In genomic region chr14:110724026-110724576, GRCm38 (mm10) we compare ENCODE assay signal across 23 mouse cellular contexts. TPM values are rescaled to one million over a fixed set of nuclear protein-coding genes. Genes with fewer than 3 reads are reported as not detected.
DNase-seq lines count a peak whose midpoint lies in the region; ATAC-seq lines count a peak whose summit lies in the region.
"Had no signal": no experiment of that assay in that cellular context is flagged by ENCODE, and none has a peak within 500 bp of the region (broad histone marks: within the 10 kb centered on the region; RNA-seq: fewer than 3 reads in every experiment).

No protein-coding gene starts in this region.

- no peak overlapping the region for H3K4me2 ChIP-seq in forebrain, embryonic 14.5 days (ENCODE audit: low read length)
- no peak overlapping the region for H3K4me2 ChIP-seq in forebrain, embryonic 11.5 days (ENCODE audit: low read depth, low read length, severe bottlenecking)
- no peak overlapping the region for H3K4me2 ChIP-seq in neural tube, embryonic 11.5 days (ENCODE audit: low read depth)
- H3K4me2 ChIP-seq in neural tube, embryonic 15.5 days = no peak overlapping the region
- no peak overlapping the region for H3K4me2 ChIP-seq in kidney, embryonic 15.5 days
- H3K4me2 ChIP-seq: limb, embryonic 15.5 days; lung, embryonic 15.5 days; midbrain, embryonic 12.5 days had no signal

- no peak for ATAC-seq in forebrain, embryonic 14.5 days
- ATAC-seq in forebrain, embryonic 11.5 days (replicated peaks; ENCODE audit: low FRiP score) = no peak
- ATAC-seq in neural tube, embryonic 11.5 days (ENCODE audit: insufficient read depth, low FRiP score, low TSS enrichment) = peak; percentile 49; the same call in 1 of the 2 replicates
- ATAC-seq in neural tube, embryonic 15.5 days (ENCODE audit: low FRiP score) = no peak
- ATAC-seq in kidney, embryonic 15.5 days (replicated peaks; ENCODE audit: low FRiP score) = no peak
- ATAC-seq: CD4-positive, CD25-positive, alpha-beta regulatory T cell, adult 4 months; hindbrain, embryonic 16.5 days; intestine, embryonic 16.5 days had no signal

- no peaks in the 10 kb centered on the region for H3K4me1 ChIP-seq in forebrain, embryonic 14.5 days (ENCODE audit: control insufficient read depth, insufficient read depth, low read length)
- no peaks in the 10 kb centered on the region for H3K4me1 ChIP-seq in forebrain, embryonic 11.5 days (replicated peaks; ENCODE audit: control insufficient read depth, insufficient read depth, low read length)
- H3K4me1 ChIP-seq in neural tube, embryonic 11.5 days (ENCODE audit: control insufficient read depth, insufficient read depth, low read length) = no peaks in the 10 kb centered on the region
- no peaks in the 10 kb centered on the region; the same call in 1 of the 2 replicates for H3K4me1 ChIP-seq in neural tube, embryonic 15.5 days
- no peaks in the 10 kb centered on the region for H3K4me1 ChIP-seq in kidney, embryonic 15.5 days
- H3K4me1 ChIP-seq: limb, embryonic 15.5 days; lung, embryonic 15.5 days had no signal

- H3K9me3 ChIP-seq in forebrain, embryonic 14.5 days (replicated peaks; ENCODE audit: control insufficient read depth, low read length) = no peaks in the 10 kb centered on the region
- no peaks in the 10 kb centered on the region for H3K9me3 ChIP-seq in forebrain, embryonic 11.5 days (ENCODE audit: control insufficient read depth, low read length)
- no peaks in the 10 kb centered on the region for H3K9me3 ChIP-seq in neural tube, embryonic 11.5 days (ENCODE audit: control insufficient read depth, low read length)
- H3K9me3 ChIP-seq in neural tube, embryonic 15.5 days (replicated peaks) = no peaks in the 10 kb centered on the region
- H3K9me3 ChIP-seq in kidney, embryonic 15.5 days (replicated peaks) = no peaks in the 10 kb centered on the region
- H3K9me3 ChIP-seq: forebrain, embryonic 10.5 days; limb, embryonic 15.5 days; lung, embryonic 15.5 days; midbrain, embryonic 12.5 days had no signal

- no peaks in the 10 kb centered on the region for H3K36me3 ChIP-seq in forebrain, embryonic 14.5 days (ENCODE audit: control insufficient read depth, insufficient read depth, low read length)
- H3K36me3 ChIP-seq in forebrain, embryonic 11.5 days (ENCODE audit: control insufficient read depth, insufficient read depth, low read length) = no peaks in the 10 kb centered on the region
- no peaks in the 10 kb centered on the region for H3K36me3 ChIP-seq in neural tube, embryonic 11.5 days (ENCODE audit: control insufficient read depth, insufficient read depth, low read length)
- H3K36me3 ChIP-seq in neural tube, embryonic 15.5 days = no peaks in the 10 kb centered on the region
- H3K36me3 ChIP-seq in kidney, embryonic 15.5 days = no peaks in the 10 kb centered on the region
- H3K36me3 ChIP-seq: forebrain, embryonic 10.5 days; limb, embryonic 15.5 days; lung, embryonic 15.5 days; midbrain, embryonic 12.5 days had no signal

- peak; percentile 11 for DNase-seq in forebrain, embryonic 14.5 days (ENCODE audit: low spot score)
- DNase-seq in forebrain, embryonic 11.5 days (ENCODE audit: low spot score) = no peak
- DNase-seq in neural tube, embryonic 11.5 days (ENCODE audit: low spot score) = peak; percentile 31
- DNase-seq in hindlimb bud, embryonic 11.5 days (ENCODE audit: extremely low spot score, low read depth, low spot score) = peak; percentile 53
- DNase-seq in urinary bladder, postnatal 25 days (ENCODE audit: low spot score) = no peak
- DNase-seq: adrenal gland, postnatal 14 days; cerebellum, adult 9-10 months; gastrocnemius, adult 2 months; heart, postnatal 4 days; kidney, postnatal 4 days; layer of hippocampus, adult 9-11 months; thymus, adult 18-20 months; thymus, postnatal 36 days had no signal

- H3K27me3 ChIP-seq in forebrain, embryonic 14.5 days (replicated peaks; ENCODE audit: control insufficient read depth, insufficient read depth, low read length) = no peaks in the 10 kb centered on the region
- no peaks in the 10 kb centered on the region for H3K27me3 ChIP-seq in forebrain, embryonic 11.5 days (ENCODE audit: control insufficient read depth, insufficient read depth, low read length)
- H3K27me3 ChIP-seq in neural tube, embryonic 11.5 days (ENCODE audit: control insufficient read depth, insufficient read depth, low read length) = no peaks in the 10 kb centered on the region
- H3K27me3 ChIP-seq in neural tube, embryonic 15.5 days (replicated peaks) = no peaks in the 10 kb centered on the region
- H3K27me3 ChIP-seq in kidney, embryonic 15.5 days = no peaks in the 10 kb centered on the region
- H3K27me3 ChIP-seq: limb, embryonic 15.5 days; lung, embryonic 15.5 days; midbrain, embryonic 12.5 days had no signal

- H3K9ac ChIP-seq in forebrain, embryonic 14.5 days (ENCODE audit: low read length) = no peak overlapping the region
- H3K9ac ChIP-seq in forebrain, embryonic 11.5 days (ENCODE audit: low read length) = no peak overlapping the region
- H3K9ac ChIP-seq in neural tube, embryonic 11.5 days (ENCODE audit: low read length) = no peak overlapping the region
- H3K9ac ChIP-seq in neural tube, embryonic 15.5 days (replicated peaks) = no peak overlapping the region
- no peak overlapping the region for H3K9ac ChIP-seq in kidney, embryonic 15.5 days
- H3K9ac ChIP-seq: limb, embryonic 15.5 days; liver, embryonic 14.5 days; lung, embryonic 15.5 days; midbrain, embryonic 12.5 days had no signal

- WGBS in forebrain, embryonic 14.5 days = 11% methylated on average over 2 of the region's 2 CpGs
- WGBS in forebrain, embryonic 11.5 days = 21% methylated on average over 2 of the region's 2 CpGs
- WGBS in neural tube, embryonic 11.5 days = 3% methylated on average over 2 of the region's 2 CpGs
- WGBS in neural tube, embryonic 15.5 days = 4% methylated on average over 2 of the region's 2 CpGs
- 24% methylated on average over 2 of the region's 2 CpGs for WGBS in kidney, embryonic 15.5 days

- no peak overlapping the region for H3K27ac ChIP-seq in forebrain, embryonic 14.5 days (ENCODE audit: low read depth, low read length)
- H3K27ac ChIP-seq in forebrain, embryonic 11.5 days (ENCODE audit: low read depth, low read length) = no peak overlapping the region
- H3K27ac ChIP-seq in neural tube, embryonic 11.5 days (ENCODE audit: low read depth, low read length) = no peak overlapping the region
- no peak overlapping the region for H3K27ac ChIP-seq in neural tube, embryonic 15.5 days (replicated peaks)
- no peak overlapping the region for H3K27ac ChIP-seq in kidney, embryonic 15.5 days
- H3K27ac ChIP-seq: forebrain, embryonic 10.5 days; gastrocnemius, adult 2 months; limb, embryonic 15.5 days; liver, embryonic 14.5 days; lung, embryonic 15.5 days; midbrain, embryonic 12.5 days had no signal

- no peak overlapping the region for H3K4me3 ChIP-seq in forebrain, embryonic 14.5 days (ENCODE audit: low read depth, low read length)
- H3K4me3 ChIP-seq in forebrain, embryonic 11.5 days (ENCODE audit: low read depth, low read length) = no peak overlapping the region
- no peak overlapping the region for H3K4me3 ChIP-seq in neural tube, embryonic 11.5 days (ENCODE audit: low read depth, low read length)
- no peak overlapping the region for H3K4me3 ChIP-seq in neural tube, embryonic 15.5 days (replicated peaks)
- no peak overlapping the region for H3K4me3 ChIP-seq in kidney, embryonic 15.5 days (replicated peaks)
- H3K4me3 ChIP-seq: forebrain, embryonic 10.5 days; gastrocnemius, adult 2 months; limb, embryonic 15.5 days; lung, embryonic 15.5 days; midbrain, embryonic 12.5 days had no signal

RNA-seq across cellular contexts. Expression of gene Slitrk6, which starts 30.8 kb away (rescaled TPM):
- polyA plus RNA-seq in forebrain, embryonic 14.5 days (2014; fragmentation: Nextera tagmentation; extraction: Ambion mirVana) = 3.7 and 4.5 TPM in 2 replicates
- polyA plus RNA-seq in forebrain, embryonic 11.5 days (2014; fragmentation: Nextera tagmentation; extraction: Ambion mirVana) = 1.4 and 1.5 TPM in 2 replicates
- polyA plus RNA-seq in neural tube, embryonic 11.5 days (2014; fragmentation: Nextera tagmentation; extraction: Ambion mirVana) = 6.1 and 6.2 TPM in 2 replicates
- polyA plus RNA-seq in neural tube, embryonic 15.5 days (2015; fragmentation: Nextera tagmentation; extraction: Ambion mirVana) = 2.5 and 5.3 TPM in 2 replicates
- 4.2 and 4.5 TPM in 2 replicates for polyA plus RNA-seq in kidney, embryonic 15.5 days (2015; fragmentation: Nextera tagmentation; extraction: Ambion mirVana)
- polyA plus RNA-seq: CD4-positive, CD25-positive, alpha-beta regulatory T cell, adult 4 months had no signal

Comparison
In these comparisons a context has a peak if more than half of its experiments do, and no peak if none do; other contexts are left out.
1. DNase-seq: peak in forebrain, embryonic 14.5 days (single experiment), neural tube, embryonic 11.5 days (single experiment) and hindlimb bud, embryonic 11.5 days (single experiment); none in forebrain, embryonic 11.5 days (single experiment) and urinary bladder, postnatal 25 days (single experiment).